Mouse (Mus musculus) liver, postnatal 0 days (tissue): ENCODE measurements at regions not wholly inside any gene's neighbourhood (a gene's known extent, or its start where the extent isn't known, plus 50 kb on each side); places are given as distances from the start of the nearest gene placed in this dataset.

Source experiments
- CTCF ChIP-seq: sonication (generic); IDR thresholded peaks from 2 replicates; pipeline ENCODE4 v1.5.1; 2016; ENCODE audit warnings: antibody characterized with exemption, low read depth
- EP300 ChIP-seq: IDR thresholded peaks from 2 replicates; pipeline ENCODE4 v1.6.1; 2016; ENCODE audit warnings: antibody characterized with exemption, low read depth, mild to moderate bottlenecking

- TF ChIP-seq CTCF (no peak), EP300 (no peak)
Observed at GRCm38 (mm10) chr4:45587202-45587601, 54.9 kb upstream of the Shb start.
